ENCODE assay signal across 10 mouse cellular contexts in genomic region chr14:31462886-31463285, GRCm38 (mm10). TPM values are rescaled to one million over a fixed set of nuclear protein-coding genes. Genes with fewer than 3 reads are reported as not detected.
DNase-seq lines count a peak whose midpoint lies in the region; ATAC-seq and TF ChIP-seq lines count a peak whose summit lies in the region.
"Had no signal": no experiment of that assay in that cellular context is flagged by ENCODE, and none has a peak within 500 bp of the region (broad histone marks: within the 10 kb centered on the region; RNA-seq: fewer than 3 reads in every experiment).

No protein-coding gene starts in this region.

- H3K9ac ChIP-seq in intestine, embryonic 16.5 days (ENCODE audit: low read depth, low read length): no peak overlapping the region

- no peak for TF ChIP-seq CTCF in kidney, adult 2 months (conservative IDR thresholded peaks at IDR 0.05; ENCODE audit: insufficient read depth, insufficient read length, low read depth, low read length)

- H3K4me3 ChIP-seq in kidney, adult 2 months (ENCODE audit: insufficient read depth, low read depth, low read length): no peak overlapping the region
- H3K4me3 ChIP-seq in intestine, embryonic 16.5 days (ENCODE audit: low read length): no peak overlapping the region

- 0 out of 2 replicates have a peak, but pooled peaks have one; percentile 33 for ATAC-seq in intestine, embryonic 16.5 days
- ATAC-seq: midbrain, embryonic 16.5 days had no signal

- DNase-seq in kidney, postnatal 14 days: peak; percentile 48
- no peak for DNase-seq in kidney, adult 2 months
- DNase-seq in heart, adult 18-20 months: peak; percentile 65
- DNase-seq in mesoderm, embryonic 11.5 days (ENCODE audit: low read depth, low spot score): peak; percentile 16
- no peak for DNase-seq in frontal cortex, postnatal 25 days (ENCODE audit: low spot score in 2 of 2)
- DNase-seq in cerebellum, postnatal 4 days (ENCODE audit: low spot score in 2 of 2): no peak
- DNase-seq in cerebellum, adult 11 months: no peak
- DNase-seq: thymus, postnatal 36 days had no signal

- no peak overlapping the region for H3K4me2 ChIP-seq in intestine, embryonic 16.5 days (ENCODE audit: low read depth, low read length)

- no peaks in the 10 kb centered on the region for H3K36me3 ChIP-seq in kidney, adult 2 months (ENCODE audit: control insufficient read depth, insufficient read depth, low read length)
- H3K36me3 ChIP-seq in intestine, embryonic 16.5 days (ENCODE audit: control insufficient read depth, insufficient read depth, low read length): no peaks in the 10 kb centered on the region

- no peaks in the 10 kb centered on the region for H3K27me3 ChIP-seq in kidney, adult 2 months (replicated peaks; ENCODE audit: control insufficient read depth, insufficient read depth, low read length)
- H3K27me3 ChIP-seq in intestine, embryonic 16.5 days (replicated peaks; ENCODE audit: control insufficient read depth, insufficient read depth, low read length): no peaks in the 10 kb centered on the region

- H3K27ac ChIP-seq in kidney, adult 2 months (ENCODE audit: insufficient read depth, low read depth, low read length): no peak overlapping the region
- H3K27ac ChIP-seq in intestine, embryonic 16.5 days (ENCODE audit: low read length): peak overlapping the region; percentile 58

- 89% methylated on average over 6 of the region's 6 CpGs for WGBS in kidney, adult 2 months
- 66% methylated on average over 6 of the region's 6 CpGs for WGBS in intestine, embryonic 16.5 days

- no peaks in the 10 kb centered on the region for H3K4me1 ChIP-seq in kidney, adult 2 months (ENCODE audit: control insufficient read depth, insufficient read depth, low read length)
- H3K4me1 ChIP-seq in intestine, embryonic 16.5 days (ENCODE audit: control insufficient read depth, insufficient read depth, low read length): no peaks in the 10 kb centered on the region

- no peaks in the 10 kb centered on the region for H3K9me3 ChIP-seq in intestine, embryonic 16.5 days (ENCODE audit: control insufficient read depth, low read length)

- TF ChIP-seq POLR2A in kidney, adult 2 months (IDR thresholded peaks at IDR 0.05; ENCODE audit: low read depth, low read length): no peak

RNA-seq across cellular contexts. Expression of gene Sh3bp5, which starts 27.0 kb away (rescaled TPM):
- 33.4 and 43.4 TPM in 2 replicates for polyA plus RNA-seq in kidney, adult 2 months (2012; rRNA removed)
- total RNA-seq in heart, adult 18-20 months (2021): 10 to 100 TPM; 60.0 to 60.9 TPM
- polyA plus RNA-seq in intestine, embryonic 16.5 days (2015; fragmentation: Nextera tagmentation; extraction: Ambion mirVana): 17.1 and 17.2 TPM in 2 replicates

RNA-seq across cellular contexts. Expression of gene Eaf1, which starts 31.3 kb away (rescaled TPM):
- 34.3 and 34.7 TPM in 2 replicates for polyA plus RNA-seq in kidney, adult 2 months (2012; rRNA removed)
- total RNA-seq in heart, adult 18-20 months (2021): 10 to 100 TPM; 13.4 to 15.3 TPM
- polyA plus RNA-seq in intestine, embryonic 16.5 days (2015; fragmentation: Nextera tagmentation; extraction: Ambion mirVana): 17.9 and 19.3 TPM in 2 replicates

RNA-seq across cellular contexts. Expression of gene Mettl6, which starts 32.0 kb away (rescaled TPM):
- polyA plus RNA-seq in kidney, adult 2 months (2012; rRNA removed): 5.9 and 9.2 TPM in 2 replicates
- total RNA-seq in heart, adult 18-20 months (2021): 10 to 100 TPM in 1 of 2 experiments, 1 to 10 TPM in 1; 9.1 to 10.6 TPM
- 44.6 TPM in 2 replicates for polyA plus RNA-seq in intestine, embryonic 16.5 days (2015; fragmentation: Nextera tagmentation; extraction: Ambion mirVana)

Comparison
In these comparisons a context has a peak if more than half of its experiments do, and no peak if none do; other contexts are left out.
1. DNase-seq: peak in kidney, postnatal 14 days (single experiment), heart, adult 18-20 months (2 of 2) and mesoderm, embryonic 11.5 days (single experiment); none in kidney, adult 2 months (single experiment), frontal cortex, postnatal 25 days (0 of 2), cerebellum, postnatal 4 days (0 of 2) and cerebellum, adult 11 months (single experiment).